Mouse (Mus musculus) limb, embryonic 11.5 days (tissue): ENCODE data around the gene Selenon. TPM values are rescaled to one million over a fixed set of nuclear protein-coding genes. Genes with fewer than 3 reads are reported as not detected.

Experiments used
- ATAC-seq: fragments of 200-750 bp; cut with Nextera tagmentation; 2 replicates; pipeline ENCODE4 v1.8.0; 2017; ENCODE audit warnings: low read depth; ENCODE audit not compliant: insufficient number of reproducible peaks, low FRiP score, low TSS enrichment
- DNase-seq: peaks from one replicate; pipeline ENCODE4 v3.0.0-alpha.2; 2015; ENCODE audit warnings: low spot score
- H3K27ac ChIP-seq: fragments of 300-500 bp; sonication (generic); replicated peaks from 2 replicates; pipeline ENCODE4 v1.5.1; 2014; ENCODE audit warnings: low read depth, mild to moderate bottlenecking, low read length
- H3K27me3 ChIP-seq: fragments of 300-500 bp; sonication (generic); 2 replicates; pipeline ENCODE4 v1.6.1; 2014; ENCODE audit warnings: mild to moderate bottlenecking, low read length, mixed read lengths; ENCODE audit not compliant: control insufficient read depth, insufficient read depth
- H3K36me3 ChIP-seq: fragments of 300-500 bp; sonication (generic); 2 replicates; pipeline ENCODE4 v1.6.1; 2014; ENCODE audit warnings: mild to moderate bottlenecking, low read length, moderate library complexity, mixed read lengths; ENCODE audit not compliant: control insufficient read depth, insufficient read depth
- H3K4me1 ChIP-seq: fragments of 300-500 bp; sonication (generic); 2 replicates; pipeline ENCODE4 v1.6.1; 2014; ENCODE audit warnings: low read length, mixed read lengths; ENCODE audit not compliant: control insufficient read depth, insufficient read depth
- H3K4me2 ChIP-seq: fragments of 300-500 bp; sonication (generic); 2 replicates; pipeline ENCODE4 v1.6.1; 2014; ENCODE audit warnings: low read depth, mild to moderate bottlenecking, moderate library complexity; ENCODE audit not compliant: severe bottlenecking
- H3K4me3 ChIP-seq: fragments of 300-500 bp; sonication (generic); 2 replicates; pipeline ENCODE4 v1.5.1; 2014; ENCODE audit warnings: low read depth, low read length
- H3K9ac ChIP-seq: fragments of 300-500 bp; sonication (generic); 2 replicates; pipeline ENCODE4 v1.6.1; 2014; ENCODE audit warnings: mild to moderate bottlenecking, low read length
- H3K9me3 ChIP-seq: fragments of 300-500 bp; sonication (generic); 2 replicates; pipeline ENCODE4 v1.6.1; 2016; ENCODE audit warnings: low read length; ENCODE audit not compliant: control insufficient read depth
- WGBS: fragments of 180-500 bp; shearing (Covaris S2); extraction: QIAGEN DNeasy Blood & Tissue Kit; methylation state at CpG from one replicate; pipeline ENCODE4 v1.1.7; 2014; 5-methylcytosine and 5-hydroxymethylcytosine counted together
- polyA plus RNA-seq: library from polyadenylated mRNA; unstranded; fragments of >200 nt; fragmentation: Nextera tagmentation; extraction: Ambion mirVana; gene quantifications from 2 replicates; pipeline ENCODE4 v1.2.1, GENCODE M21; 2014

Selenon gene
- polyA plus RNA-seq, 1 experiment from 2014 or later: 31.7 TPM

DNA sequence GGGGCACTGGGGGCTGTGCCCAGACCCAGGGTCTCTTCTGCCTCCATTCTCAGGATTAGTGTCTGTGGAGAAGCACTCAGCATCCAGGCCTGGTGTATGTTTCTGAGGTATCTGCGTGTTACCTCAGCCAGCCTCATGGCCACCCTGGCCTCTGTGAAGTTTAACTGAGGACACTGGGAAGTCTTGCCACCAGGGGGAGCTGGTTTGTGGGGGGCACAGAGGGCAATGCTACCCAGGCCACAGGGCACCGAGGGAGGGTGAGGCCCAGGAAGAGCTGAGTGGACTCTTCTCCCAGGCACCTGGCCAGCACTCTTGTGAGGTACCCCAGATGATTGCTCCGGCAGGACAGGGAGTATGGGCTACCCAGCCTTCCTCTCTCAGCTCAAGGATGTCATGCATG is 31.5 kb upstream of the Selenon start:
- Histone ChIP-seq H3K27me3 (no peaks in the 10 kb centered on the region), H3K4me2 (no peak overlapping the region), H3K9ac (no peak overlapping the region), H3K4me1 (peaks cover 13% of the 10 kb centered on the region), H3K27ac (no peak overlapping the region), H3K4me3 (no peak overlapping the region), H3K36me3 (no peaks in the 10 kb centered on the region), H3K9me3 (no peaks in the 10 kb centered on the region)
- DNase-seq (peak; percentile 40), ATAC-seq (no peak)
- 69% methylated on average over 3 of the region's 3 CpGs for WGBS

DNA sequence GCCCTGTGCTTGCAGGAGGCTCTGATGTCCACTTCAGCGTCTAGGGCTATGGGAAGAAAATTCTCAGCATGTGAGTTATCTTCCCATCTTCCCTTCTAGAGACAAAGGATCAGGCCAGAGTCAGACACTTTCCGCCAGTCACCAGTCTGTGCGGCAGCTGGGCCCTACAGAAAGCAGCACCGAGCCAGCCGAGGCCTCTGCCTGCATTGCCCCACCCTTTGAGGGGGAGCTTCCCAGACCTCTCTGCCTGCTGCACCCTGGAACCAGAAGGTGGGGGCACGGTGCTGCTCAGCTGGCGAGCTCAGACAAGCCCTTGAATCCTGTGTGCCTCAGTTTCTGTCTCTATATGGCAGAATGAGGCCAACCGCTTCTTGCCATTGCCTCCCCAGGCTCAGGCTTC is 29.4 kb upstream of the Selenon start:
- no peak overlapping the region for H3K4me3 ChIP-seq
- no peaks in the 10 kb centered on the region for H3K36me3 ChIP-seq
- no peak overlapping the region for H3K9ac ChIP-seq
- no peak overlapping the region for H3K4me2 ChIP-seq
- no peaks in the 10 kb centered on the region for H3K27me3 ChIP-seq
- H3K27ac ChIP-seq: no peak overlapping the region
- no peak for ATAC-seq
- H3K4me1 ChIP-seq: peaks cover 14% of the 10 kb centered on the region
- 66% methylated on average over 8 of the region's 8 CpGs for WGBS
- no peak for DNase-seq
- no peaks in the 10 kb centered on the region for H3K9me3 ChIP-seq

DNA sequence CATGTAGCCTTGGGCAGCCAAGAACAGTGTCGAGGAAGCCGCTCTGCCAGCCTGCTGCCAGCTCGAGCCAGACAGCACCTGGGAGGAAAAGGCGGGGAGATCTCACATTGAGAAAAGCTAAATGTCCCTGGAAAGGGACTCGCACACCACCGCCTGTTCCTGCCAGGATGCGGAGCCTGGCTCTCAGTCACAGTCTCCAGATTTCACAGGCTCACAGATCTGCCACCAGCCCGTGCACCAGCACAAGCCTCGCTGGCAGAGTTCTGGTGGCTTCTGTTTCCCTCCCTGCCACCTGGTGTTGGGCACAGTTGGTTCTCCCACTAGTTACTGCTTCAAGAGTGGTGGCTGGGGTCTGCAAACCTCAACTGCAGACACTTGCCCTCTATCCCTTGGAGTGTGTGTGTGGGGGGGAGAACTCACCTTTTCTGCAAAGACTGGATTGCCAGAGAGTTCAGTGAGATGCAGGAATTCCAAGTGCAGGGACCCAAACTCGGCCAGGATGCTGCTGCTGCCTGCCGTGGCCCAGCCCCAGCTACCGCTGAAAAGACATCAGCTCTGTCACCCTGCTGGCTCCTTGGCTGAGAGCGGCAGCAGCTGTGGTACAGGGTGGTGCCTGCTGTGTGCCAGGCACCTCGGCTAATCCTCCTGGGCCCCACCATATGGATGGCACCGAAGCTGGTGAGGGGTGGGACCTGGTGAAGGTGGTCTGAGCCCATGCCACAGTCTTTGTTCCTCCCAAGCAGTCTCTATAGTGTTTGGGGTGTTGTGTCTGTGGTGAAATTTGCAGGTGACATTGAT is 28.6 kb upstream of the Selenon start:
- ATAC-seq (no peak), DNase-seq (no peak)
- WGBS: 73% methylated on average over 15 of the region's 15 CpGs
- Histone ChIP-seq H3K9ac (no peak overlapping the region), H3K4me1 (peaks cover 14% of the 10 kb centered on the region), H3K36me3 (no peaks in the 10 kb centered on the region), H3K27me3 (no peaks in the 10 kb centered on the region), H3K9me3 (no peaks in the 10 kb centered on the region), H3K4me3 (no peak overlapping the region), H3K27ac (no peak overlapping the region), H3K4me2 (no peak overlapping the region)

DNA sequence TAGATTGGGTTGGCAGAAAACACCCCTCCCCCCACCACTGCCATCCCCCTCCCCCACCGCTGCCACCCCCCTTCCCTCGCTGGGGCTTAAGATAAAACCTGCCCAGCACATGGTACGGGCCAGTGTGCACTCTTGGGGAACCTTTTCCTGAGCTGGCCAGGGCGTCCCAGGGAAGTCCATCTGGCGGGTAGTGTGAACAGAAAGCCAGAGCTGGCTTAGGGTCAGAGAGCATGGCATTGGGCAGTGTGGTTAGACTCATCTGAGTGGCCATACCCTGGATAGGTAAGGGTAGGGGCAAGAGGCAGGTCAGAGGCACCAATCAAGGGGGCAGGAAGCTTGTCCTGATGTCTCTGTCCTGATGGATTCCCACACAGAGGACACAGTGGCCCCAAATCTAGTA is 27.7 kb upstream of the Selenon start:
- Histone ChIP-seq H3K27ac (no peak overlapping the region), H3K4me1 (peaks cover 14% of the 10 kb centered on the region), H3K9me3 (no peaks in the 10 kb centered on the region), H3K4me2 (peak overlapping the region; percentile 30; the same call in 1 of the 2 replicates), H3K9ac (no peak overlapping the region), H3K4me3 (no peak overlapping the region), H3K27me3 (no peaks in the 10 kb centered on the region), H3K36me3 (no peaks in the 10 kb centered on the region)
- ATAC-seq (no peak), DNase-seq (no peak)
- WGBS: 20% methylated on average over 5 of the region's 5 CpGs

DNA sequence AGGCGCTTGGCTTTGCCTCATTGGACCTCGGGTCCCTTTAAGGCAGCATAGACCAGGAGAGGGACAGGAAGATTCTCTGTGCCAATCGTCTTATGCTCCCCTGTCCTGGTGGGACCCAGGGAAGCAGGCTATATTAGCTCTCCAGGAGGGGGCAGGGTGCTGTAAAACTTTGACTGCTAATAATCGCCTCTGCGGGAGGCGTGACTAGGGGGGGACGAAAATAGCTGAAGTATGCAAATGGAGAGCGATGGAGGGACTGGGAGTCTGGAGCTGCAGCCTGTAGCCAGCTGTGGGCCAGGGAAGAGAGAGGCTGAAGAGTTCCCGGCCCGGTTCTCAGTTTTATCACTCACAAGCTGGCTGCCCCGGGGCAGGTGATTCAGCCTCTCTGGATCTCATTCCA is 27.2 kb upstream of the Selenon start:
- H3K4me2 ChIP-seq: peak overlapping the region; percentile 30; the same call in 1 of the 2 replicates
- DNase-seq (peak; percentile 43), ATAC-seq (no peak)
- no peaks in the 10 kb centered on the region for H3K36me3 ChIP-seq
- H3K9me3 ChIP-seq: no peaks in the 10 kb centered on the region
- no peak overlapping the region for H3K9ac ChIP-seq
- no peaks in the 10 kb centered on the region for H3K27me3 ChIP-seq
- 3% methylated on average over 11 of the region's 11 CpGs for WGBS
- H3K4me3 ChIP-seq: no peak overlapping the region
- no peak overlapping the region for H3K27ac ChIP-seq
- H3K4me1 ChIP-seq: peaks cover 14% of the 10 kb centered on the region

DNA sequence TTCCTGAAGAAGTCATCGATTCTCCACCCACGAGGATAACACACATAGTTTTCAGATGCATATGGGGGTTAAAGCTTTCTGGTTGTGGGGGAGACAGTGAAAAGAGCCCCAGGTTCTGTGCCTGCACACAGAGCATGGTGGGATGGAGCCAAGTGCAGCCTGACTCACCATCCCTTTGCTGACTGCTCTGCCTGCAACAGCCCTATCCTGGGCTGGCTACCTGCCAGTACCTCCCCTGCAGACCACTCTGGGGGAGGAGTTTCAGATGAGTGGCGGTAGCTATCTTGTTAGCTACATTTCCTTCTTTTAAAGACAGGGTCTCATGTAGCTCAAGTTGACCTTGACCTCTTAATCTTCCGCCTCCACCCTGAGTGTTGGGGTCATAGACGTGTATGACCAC is 26.4 kb upstream of the Selenon start:
- DNase-seq: no peak
- H3K4me1 ChIP-seq: peaks cover 14% of the 10 kb centered on the region
- H3K9ac ChIP-seq: no peak overlapping the region
- no peak overlapping the region for H3K4me3 ChIP-seq
- no peak for ATAC-seq
- no peak overlapping the region for H3K4me2 ChIP-seq
- H3K27ac ChIP-seq: no peak overlapping the region
- WGBS: 72% methylated on average over 5 of the region's 5 CpGs
- no peaks in the 10 kb centered on the region for H3K27me3 ChIP-seq
- no peaks in the 10 kb centered on the region for H3K9me3 ChIP-seq
- H3K36me3 ChIP-seq: no peaks in the 10 kb centered on the region

DNA sequence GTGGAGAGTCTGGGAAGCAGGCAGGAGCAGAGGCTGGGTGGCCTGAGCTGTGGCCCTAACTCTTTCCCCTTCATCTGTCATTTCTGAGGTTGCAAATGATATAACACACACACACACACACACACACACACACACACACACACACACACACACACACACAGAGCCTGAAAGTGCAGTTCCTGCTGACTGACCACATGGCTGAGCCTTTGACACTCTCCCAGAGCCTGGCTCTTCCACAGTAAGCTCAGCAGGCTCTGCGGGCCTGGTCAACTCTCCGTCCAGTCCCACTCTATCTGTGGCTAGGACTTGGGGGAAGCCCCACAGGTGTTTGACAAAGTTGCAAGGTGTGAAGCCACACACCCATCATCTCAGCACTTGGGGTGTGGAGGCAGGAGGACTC is 25.3 kb upstream of the Selenon start:
- WGBS: 49% methylated on average over 2 of the region's 2 CpGs
- Histone ChIP-seq H3K27me3 (no peaks in the 10 kb centered on the region), H3K9me3 (no peaks in the 10 kb centered on the region), H3K27ac (no peak overlapping the region), H3K4me3 (no peak overlapping the region), H3K9ac (no peak overlapping the region), H3K36me3 (no peaks in the 10 kb centered on the region), H3K4me2 (no peak overlapping the region), H3K4me1 (peaks cover 14% of the 10 kb centered on the region)
- DNase-seq: no peak
- ATAC-seq: no peak

DNA sequence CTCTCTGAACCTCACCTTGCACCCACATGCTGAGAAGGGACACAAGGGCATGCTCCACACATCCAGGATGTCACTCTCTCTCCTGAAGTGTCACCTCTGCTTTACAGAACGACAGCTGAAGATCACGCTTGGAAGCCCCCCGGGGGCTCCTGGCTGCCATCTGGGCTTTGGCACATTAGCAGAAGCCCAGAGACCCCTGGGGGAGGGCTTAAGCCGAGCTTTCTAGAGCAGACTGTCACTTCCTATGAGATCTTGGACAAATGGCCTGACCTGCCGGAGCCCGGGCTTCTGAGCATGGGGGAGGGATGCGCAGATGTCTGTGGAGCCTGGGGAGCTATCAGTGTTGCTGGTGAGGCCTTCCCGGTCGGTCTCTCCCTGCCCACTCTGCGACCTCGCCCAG is 23.5 kb upstream of the Selenon start:
- ATAC-seq (no peak), DNase-seq (no peak)
- Histone ChIP-seq H3K27me3 (no peaks in the 10 kb centered on the region), H3K9ac (no peak overlapping the region), H3K9me3 (no peaks in the 10 kb centered on the region), H3K4me1 (peaks cover 14% of the 10 kb centered on the region), H3K27ac (no peak overlapping the region), H3K4me3 (no peak overlapping the region), H3K4me2 (no peak overlapping the region), H3K36me3 (no peaks in the 10 kb centered on the region)
- WGBS: 23% methylated on average over 11 of the region's 11 CpGs
